Mouse (Mus musculus): ENCODE results near the gene Dhdh. TPM values are rescaled to one million over a fixed set of nuclear protein-coding genes. Genes with fewer than 3 reads are reported as not detected.
"Not testable (repeated sequence)": the region's sequence is repeated elsewhere in the genome, so short reads cannot be mapped to it uniquely, and the experiment has no call there.

Dhdh gene
- polyA plus RNA-seq, 1 experiment from 2014 or later, result 3.9 TPM

- 83% methylated on average over 12 of the region's 12 CpGs for WGBS
- no peak within 1 kb of the TSS for H3K9ac ChIP-seq
- no peaks in the 10 kb centered on the region for H3K9me3 ChIP-seq
- H3K4me2 ChIP-seq, result peak within 1 kb of the TSS; percentile 78; the same call in 1 of the 2 replicates
- no peak within 1 kb of the TSS for H3K27ac ChIP-seq (replicated peaks)
- ATAC-seq (ENCODE audit: extremely low read depth, insufficient number of reproducible peaks, low FRiP score, low TSS enrichment), result no peak
- H3K36me3 ChIP-seq, result peaks cover 2% of the 10 kb centered on the region; the same call in 1 of the 2 replicates
- H3K4me1 ChIP-seq, result peaks cover 29% of the 10 kb centered on the region
- H3K4me3 ChIP-seq, result no peak within 1 kb of the TSS
- no peaks in the 10 kb centered on the region for H3K27me3 ChIP-seq (replicated peaks)
Observed at GRCm38 (mm10) chr7:45486761-45487415, 1.7 kb downstream of the Dhdh start, which contains the start of gene Gm45808. TSS of gene Gm45808 (minus strand) at chr7:45486811.

GRCm38 (mm10) chr7:45486158-45486557, 2.4 kb downstream of the Dhdh start:
- no peak overlapping the region for H3K27ac ChIP-seq (replicated peaks)
- no peak overlapping the region for H3K9ac ChIP-seq
- H3K4me3 ChIP-seq, result no peak overlapping the region
- H3K27me3 ChIP-seq (replicated peaks), result no peaks in the 10 kb centered on the region
- H3K4me2 ChIP-seq, result no peak overlapping the region
- H3K4me1 ChIP-seq, result peaks cover 24% of the 10 kb centered on the region
- H3K9me3 ChIP-seq, result no peaks in the 10 kb centered on the region
- WGBS, result 47% methylated on average over 7 of the region's 7 CpGs
- no peak for ATAC-seq (ENCODE audit: extremely low read depth, insufficient number of reproducible peaks, low FRiP score, low TSS enrichment)
- H3K36me3 ChIP-seq, result 0 out of 2 replicates have a peak, but pooled peaks cover 2% of the 10 kb centered on the region

- WGBS, result 85% methylated on average over 5 of the region's 5 CpGs
- H3K4me2 ChIP-seq; H3K36me3 ChIP-seq; H3K27ac ChIP-seq (replicated peaks); H3K4me3 ChIP-seq; ATAC-seq (ENCODE audit: extremely low read depth, insufficient number of reproducible peaks, low FRiP score, low TSS enrichment); H3K9me3 ChIP-seq; H3K9ac ChIP-seq; H3K27me3 ChIP-seq (replicated peaks): not testable (repeated sequence)
- peaks cover 18% of the 10 kb centered on the region for H3K4me1 ChIP-seq
Observed at GRCm38 (mm10) chr7:45484985-45485384, 3.6 kb downstream of the Dhdh start.

- WGBS, result 68% methylated on average over 1 of the region's 1 CpGs
- Histone ChIP-seq H3K9me3 (no peaks in the 10 kb centered on the region), H3K4me1 (no peaks in the 10 kb centered on the region), H3K4me3 (no peak overlapping the region), H3K36me3 (0 out of 2 replicates have a peak, but pooled peaks cover 5% of the 10 kb centered on the region), H3K9ac (no peak overlapping the region), H3K27ac (replicated peaks) (no peak overlapping the region), H3K4me2 (no peak overlapping the region), H3K27me3 (replicated peaks) (no peaks in the 10 kb centered on the region)
- ATAC-seq (ENCODE audit: extremely low read depth, insufficient number of reproducible peaks, low FRiP score, low TSS enrichment), result no peak
Observed at GRCm38 (mm10) chr7:45482166-45482565, 6.4 kb downstream of the Dhdh start.

GRCm38 (mm10) chr7:45481374-45481927, 7.2 kb downstream of the Dhdh start, which contains the start of gene Tulp2:
TSS of gene Tulp2 (plus strand) at chr7:45481877.
- H3K9me3 ChIP-seq, result no peaks in the 10 kb centered on the region
- peak; percentile 74; the same call in 1 of the 2 replicates for ATAC-seq (ENCODE audit: extremely low read depth, insufficient number of reproducible peaks, low FRiP score, low TSS enrichment)
- no peak within 1 kb of the TSS for H3K4me2 ChIP-seq

GRCm38 (mm10) chr7:45480310-45480709, 8.3 kb downstream of the Dhdh start:
- not testable (repeated sequence) for H3K9ac ChIP-seq; H3K36me3 ChIP-seq; H3K27ac ChIP-seq (replicated peaks); H3K4me2 ChIP-seq; H3K4me3 ChIP-seq; H3K27me3 ChIP-seq (replicated peaks); ATAC-seq (ENCODE audit: extremely low read depth, insufficient number of reproducible peaks, low FRiP score, low TSS enrichment); H3K9me3 ChIP-seq; H3K4me1 ChIP-seq
- WGBS, result 72% methylated on average over 3 of the region's 4 CpGs

More at GRCm38 (mm10) chr7:45481374-45481927, 7.2 kb downstream of the Dhdh start, which contains the start of gene Tulp2:
- Histone ChIP-seq H3K36me3 (0 out of 2 replicates have a peak, but pooled peaks cover 5% of the 10 kb centered on the region), H3K27ac (replicated peaks) (no peak within 1 kb of the TSS), H3K9ac (no peak within 1 kb of the TSS), H3K4me3 (no peak within 1 kb of the TSS), H3K4me1 (no peaks in the 10 kb centered on the region), H3K27me3 (replicated peaks) (no peaks in the 10 kb centered on the region)
- WGBS, result 49% methylated on average over 15 of the region's 15 CpGs

GRCm38 (mm10) chr7:45478774-45479173, 9.8 kb downstream of the Dhdh start:
- no peaks in the 10 kb centered on the region for H3K27me3 ChIP-seq (replicated peaks)
- 0 out of 2 replicates have a peak, but pooled peaks cover 3% of the 10 kb centered on the region for H3K4me1 ChIP-seq
- ATAC-seq (ENCODE audit: extremely low read depth, insufficient number of reproducible peaks, low FRiP score, low TSS enrichment), result no peak
- H3K9ac ChIP-seq, result no peak overlapping the region
- H3K27ac ChIP-seq (replicated peaks), result no peak overlapping the region
- H3K36me3 ChIP-seq, result 0 out of 2 replicates have a peak, but pooled peaks cover 4% of the 10 kb centered on the region
- no peak overlapping the region for H3K4me3 ChIP-seq
- H3K9me3 ChIP-seq, result no peaks in the 10 kb centered on the region
- no peak overlapping the region for H3K4me2 ChIP-seq
- WGBS, result 90% methylated on average over 7 of the region's 7 CpGs

- Histone ChIP-seq H3K9ac (0 out of 2 replicates have a peak overlapping the region, but pooled peaks have one; percentile 38), H3K4me1 (0 out of 2 replicates have a peak, but pooled peaks cover 3% of the 10 kb centered on the region), H3K27me3 (replicated peaks) (no peaks in the 10 kb centered on the region), H3K27ac (replicated peaks) (no peak overlapping the region), H3K4me3 (no peak overlapping the region), H3K9me3 (no peaks in the 10 kb centered on the region), H3K36me3 (0 out of 2 replicates have a peak, but pooled peaks cover 6% of the 10 kb centered on the region), H3K4me2 (no peak overlapping the region)
- 15% methylated on average over 3 of the region's 3 CpGs for WGBS
- no peak for ATAC-seq (ENCODE audit: extremely low read depth, insufficient number of reproducible peaks, low FRiP score, low TSS enrichment)
Observed at GRCm38 (mm10) chr7:45477003-45477402, 11.6 kb downstream of the Dhdh start.

- 52% methylated on average over 1 of the region's 1 CpGs for WGBS
- H3K27me3 ChIP-seq (replicated peaks), result no peaks in the 10 kb centered on the region
- H3K9ac ChIP-seq, result no peak overlapping the region
- H3K9me3 ChIP-seq, result no peaks in the 10 kb centered on the region
- no peak overlapping the region for H3K27ac ChIP-seq (replicated peaks)
- 0 out of 2 replicates have a peak, but pooled peaks cover 3% of the 10 kb centered on the region for H3K4me1 ChIP-seq
- 0 out of 2 replicates have a peak, but pooled peaks cover 6% of the 10 kb centered on the region for H3K36me3 ChIP-seq
- H3K4me3 ChIP-seq, result no peak overlapping the region
- no peak for ATAC-seq (ENCODE audit: extremely low read depth, insufficient number of reproducible peaks, low FRiP score, low TSS enrichment)
- H3K4me2 ChIP-seq, result no peak overlapping the region
Observed at GRCm38 (mm10) chr7:45476453-45476852, 12.2 kb downstream of the Dhdh start.

GRCm38 (mm10) chr7:45475291-45475969, 13.2 kb downstream of the Dhdh start:
- peak overlapping the region; percentile 63 for H3K4me2 ChIP-seq
- peak overlapping the region; percentile 79 for H3K9ac ChIP-seq
- peaks cover 7% of the 10 kb centered on the region; the same call in 1 of the 2 replicates for H3K4me1 ChIP-seq
- peak overlapping the region; percentile 41 for H3K4me3 ChIP-seq
- no peak overlapping the region for H3K27ac ChIP-seq (replicated peaks)
- peak; percentile 39; the same call in 1 of the 2 replicates for ATAC-seq (ENCODE audit: extremely low read depth, insufficient number of reproducible peaks, low FRiP score, low TSS enrichment)
- H3K36me3 ChIP-seq, result 0 out of 2 replicates have a peak, but pooled peaks cover 6% of the 10 kb centered on the region
- H3K9me3 ChIP-seq, result no peaks in the 10 kb centered on the region
- no peaks in the 10 kb centered on the region for H3K27me3 ChIP-seq (replicated peaks)
- WGBS, result 55% methylated on average over 16 of the region's 16 CpGs

GRCm38 (mm10) chr7:45470869-45471268, 17.7 kb downstream of the Dhdh start:
- H3K4me3 ChIP-seq, result no peak overlapping the region
- H3K9ac ChIP-seq, result peak overlapping the region; percentile 20; the same call in 1 of the 2 replicates
- no peaks in the 10 kb centered on the region for H3K27me3 ChIP-seq (replicated peaks)
- no peaks in the 10 kb centered on the region for H3K9me3 ChIP-seq
- 0 out of 2 replicates have a peak, but pooled peaks cover 4% of the 10 kb centered on the region for H3K36me3 ChIP-seq
- H3K27ac ChIP-seq (replicated peaks), result no peak overlapping the region
- H3K4me2 ChIP-seq, result no peak overlapping the region
- ATAC-seq (ENCODE audit: extremely low read depth, insufficient number of reproducible peaks, low FRiP score, low TSS enrichment), result no peak
- peaks cover 15% of the 10 kb centered on the region for H3K4me1 ChIP-seq
- WGBS, result 3% methylated on average over 3 of the region's 3 CpGs
